Mouse (Mus musculus) midbrain, embryonic 13.5 days (tissue): Measurements from ENCODE around the gene Slc22a15. TPM values are rescaled to one million over a fixed set of nuclear protein-coding genes. Genes with fewer than 3 reads are reported as not detected.
A peak's percentile ranks its signal among the peaks of the same experiment; 100 is the strongest.

ENCODE experiments used
- ATAC-seq: fragments of 200-750 bp; cut with Nextera tagmentation; 2 replicates; pipeline ENCODE4 v1.8.0; 2017; ENCODE audit warnings: mild to moderate bottlenecking, moderate TSS enrichment, moderate library complexity
- H3K27ac ChIP-seq: fragments of 300-500 bp; sonication (generic); 2 replicates; pipeline ENCODE4 v1.5.1; 2015; ENCODE audit warnings: inconsistent platforms, mild to moderate bottlenecking, moderate library complexity
- H3K27me3 ChIP-seq: fragments of 300-500 bp; sonication (generic); 2 replicates; pipeline ENCODE4 v1.6.1; 2015; ENCODE audit warnings: mild to moderate bottlenecking, inconsistent platforms
- H3K36me3 ChIP-seq: fragments of 300-500 bp; sonication (generic); 2 replicates; pipeline ENCODE4 v1.6.1; 2015; ENCODE audit warnings: mild to moderate bottlenecking, inconsistent platforms
- H3K4me1 ChIP-seq: fragments of 300-500 bp; sonication (generic); replicated peaks from 2 replicates; pipeline ENCODE4 v1.6.1; 2015; ENCODE audit warnings: inconsistent platforms
- H3K4me2 ChIP-seq: fragments of 300-500 bp; sonication (generic); replicated peaks from 2 replicates; pipeline ENCODE4 v1.6.1; 2015; ENCODE audit warnings: moderate library complexity, mild to moderate bottlenecking, inconsistent platforms
- H3K4me3 ChIP-seq: fragments of 300-500 bp; sonication (generic); replicated peaks from 2 replicates; pipeline ENCODE4 v1.5.1; 2015; ENCODE audit warnings: mild to moderate bottlenecking, inconsistent platforms
- H3K9ac ChIP-seq: fragments of 300-500 bp; sonication (generic); replicated peaks from 2 replicates; pipeline ENCODE4 v1.6.1; 2015; ENCODE audit warnings: mild to moderate bottlenecking, inconsistent platforms
- H3K9me3 ChIP-seq: fragments of 300-500 bp; sonication (generic); 2 replicates; pipeline ENCODE4 v1.6.1; 2016; ENCODE audit warnings: mild to moderate bottlenecking, inconsistent platforms
- WGBS: fragments of 180-500 bp; shearing (Covaris S2); methylation state at CpG from one replicate; pipeline ENCODE4 v1.1.7; 2015; 5-methylcytosine and 5-hydroxymethylcytosine counted together
- polyA plus RNA-seq: library from polyadenylated mRNA; unstranded; fragments of >200 nt; fragmentation: Nextera tagmentation; extraction: Ambion mirVana; gene quantifications from 2 replicates; pipeline ENCODE4 v1.2.1, GENCODE M21; 2015

The Slc22a15 gene
- polyA plus RNA-seq, 1 experiment from 2014 or later, result 8.2 TPM

GRCm38 (mm10) chr3:101940418-101940817, 16.2 kb upstream of the Slc22a15 start:
- no peaks in the 10 kb centered on the region for H3K9me3 ChIP-seq

GRCm38 (mm10) chr3:101939865-101940264, 15.6 kb upstream of the Slc22a15 start:
- Histone ChIP-seq H3K9ac (no peak overlapping the region), H3K4me3 (no peak overlapping the region), H3K4me2 (no peak overlapping the region), H3K36me3 (no peaks in the 10 kb centered on the region), H3K27ac (no peak overlapping the region), H3K4me1 (0 out of 2 replicates have a peak, but pooled peaks cover 3% of the 10 kb centered on the region), H3K27me3 (no peaks in the 10 kb centered on the region), H3K9me3 (no peaks in the 10 kb centered on the region)
- WGBS, result 78% methylated on average over 3 of the region's 3 CpGs
- no peak for ATAC-seq

More at GRCm38 (mm10) chr3:101940418-101940817, 16.2 kb upstream of the Slc22a15 start:
- 84% methylated on average over 4 of the region's 4 CpGs for WGBS
- no peak overlapping the region for H3K4me3 ChIP-seq
- 0 out of 2 replicates have a peak, but pooled peaks cover 3% of the 10 kb centered on the region for H3K4me1 ChIP-seq
- no peak for ATAC-seq
- no peaks in the 10 kb centered on the region for H3K36me3 ChIP-seq
- H3K27ac ChIP-seq, result no peak overlapping the region
- H3K9ac ChIP-seq, result no peak overlapping the region
- H3K27me3 ChIP-seq, result no peaks in the 10 kb centered on the region
- H3K4me2 ChIP-seq, result no peak overlapping the region

DNA sequence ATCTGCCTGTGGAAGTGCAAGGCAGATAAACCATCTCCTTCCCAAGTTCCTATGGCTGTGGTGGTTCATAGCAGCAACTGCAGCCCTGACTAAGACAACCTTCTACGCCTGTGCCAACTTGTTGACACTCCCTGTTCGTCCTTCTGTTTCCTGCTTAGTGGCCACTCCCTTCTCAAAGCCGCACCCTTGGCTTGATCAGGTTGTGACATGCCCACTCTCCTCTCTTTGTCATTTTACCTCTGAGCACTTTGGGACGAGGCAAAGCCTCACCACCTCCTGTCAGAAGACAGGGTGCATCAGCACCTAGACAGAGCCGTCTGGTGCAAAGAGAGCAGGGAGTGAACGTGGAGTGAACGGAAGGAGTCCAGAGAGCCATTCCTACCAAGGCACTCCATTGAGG, 14.9 kb upstream of the Slc22a15 start:
- 80% methylated on average over 7 of the region's 7 CpGs for WGBS
- H3K4me2 ChIP-seq, result no peak overlapping the region
- no peak overlapping the region for H3K9ac ChIP-seq

GRCm38 (mm10) chr3:101936369-101936768, 12.1 kb upstream of the Slc22a15 start:
- ATAC-seq, result no peak
- Histone ChIP-seq H3K27ac (no peak overlapping the region), H3K4me2 (no peak overlapping the region), H3K4me3 (no peak overlapping the region), H3K9me3 (no peaks in the 10 kb centered on the region), H3K27me3 (no peaks in the 10 kb centered on the region), H3K36me3 (no peaks in the 10 kb centered on the region), H3K9ac (no peak overlapping the region), H3K4me1 (0 out of 2 replicates have a peak, but pooled peaks cover 3% of the 10 kb centered on the region)
- WGBS, result 52% methylated on average over 3 of the region's 3 CpGs

More for the DNA sequence above, 14.9 kb upstream of the Slc22a15 start:
- H3K4me3 ChIP-seq, result no peak overlapping the region
- no peak for ATAC-seq
- 0 out of 2 replicates have a peak, but pooled peaks cover 3% of the 10 kb centered on the region for H3K4me1 ChIP-seq
- no peaks in the 10 kb centered on the region for H3K27me3 ChIP-seq
- H3K36me3 ChIP-seq, result no peaks in the 10 kb centered on the region
- H3K27ac ChIP-seq, result no peak overlapping the region
- no peaks in the 10 kb centered on the region for H3K9me3 ChIP-seq

GRCm38 (mm10) chr3:101933820-101934219, 9.6 kb upstream of the Slc22a15 start:
- Histone ChIP-seq H3K9ac (no peak overlapping the region), H3K4me2 (no peak overlapping the region), H3K9me3 (no peaks in the 10 kb centered on the region), H3K27me3 (no peaks in the 10 kb centered on the region), H3K36me3 (no peaks in the 10 kb centered on the region), H3K27ac (no peak overlapping the region), H3K4me1 (peaks cover 12% of the 10 kb centered on the region), H3K4me3 (no peak overlapping the region)
- 0 out of 2 replicates have a peak, but pooled peaks have one; percentile 22 for ATAC-seq
- WGBS, result 94% methylated on average over 2 of the region's 2 CpGs

- peak; percentile 63; the same call in 1 of the 2 replicates for ATAC-seq
Measured at GRCm38 (mm10) chr3:101929105-101929876, 5.0 kb upstream of the Slc22a15 start.

DNA sequence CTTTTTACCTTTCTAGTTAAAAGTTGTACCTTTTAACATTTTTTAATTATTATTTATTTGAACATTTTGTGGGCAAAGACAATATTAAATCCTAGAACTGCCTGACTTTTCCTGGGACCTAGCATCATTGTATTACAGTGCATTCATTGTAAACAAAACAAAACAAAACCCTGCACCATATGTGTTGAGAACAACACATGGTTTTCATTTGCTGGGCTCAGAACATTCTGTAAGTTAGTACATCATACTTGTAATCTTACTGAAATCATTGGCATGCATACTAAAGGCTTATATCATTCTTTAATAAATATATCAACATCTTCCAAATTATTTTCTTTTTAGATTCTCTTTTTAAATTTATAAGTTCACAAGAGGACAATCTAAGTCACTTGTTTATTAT, 2.4 kb upstream of the Slc22a15 start:
- Histone ChIP-seq H3K9ac (no peak overlapping the region), H3K4me2 (no peak overlapping the region), H3K27ac (no peak overlapping the region), H3K27me3 (no peaks in the 10 kb centered on the region), H3K36me3 (no peaks in the 10 kb centered on the region), H3K4me3 (no peak overlapping the region), H3K4me1 (peaks cover 43% of the 10 kb centered on the region), H3K9me3 (no peaks in the 10 kb centered on the region)
- ATAC-seq, result no peak

More at GRCm38 (mm10) chr3:101929105-101929876, 5.0 kb upstream of the Slc22a15 start:
- H3K4me1 ChIP-seq, result peaks cover 28% of the 10 kb centered on the region
- WGBS, result 47% methylated on average over 4 of the region's 4 CpGs
- H3K9me3 ChIP-seq, result no peaks in the 10 kb centered on the region
- no peak overlapping the region for H3K9ac ChIP-seq
- H3K4me2 ChIP-seq, result no peak overlapping the region
- H3K27ac ChIP-seq, result no peak overlapping the region
- H3K27me3 ChIP-seq, result no peaks in the 10 kb centered on the region
- H3K36me3 ChIP-seq, result no peaks in the 10 kb centered on the region
- no peak overlapping the region for H3K4me3 ChIP-seq

GRCm38 (mm10) chr3:101925663-101926062, 1.4 kb upstream of the Slc22a15 start:
- H3K27ac ChIP-seq, result peak overlapping the region; percentile 61
- H3K4me3 ChIP-seq, result no peak overlapping the region
- peak overlapping the region; percentile 75 for H3K4me2 ChIP-seq
- 93% methylated on average over 1 of the region's 1 CpGs for WGBS
- no peaks in the 10 kb centered on the region for H3K27me3 ChIP-seq
- H3K9me3 ChIP-seq, result no peaks in the 10 kb centered on the region
- H3K36me3 ChIP-seq, result 0 out of 2 replicates have a peak, but pooled peaks cover 5% of the 10 kb centered on the region
- H3K9ac ChIP-seq, result no peak overlapping the region
- no peak for ATAC-seq
- peaks cover 43% of the 10 kb centered on the region for H3K4me1 ChIP-seq

DNA sequence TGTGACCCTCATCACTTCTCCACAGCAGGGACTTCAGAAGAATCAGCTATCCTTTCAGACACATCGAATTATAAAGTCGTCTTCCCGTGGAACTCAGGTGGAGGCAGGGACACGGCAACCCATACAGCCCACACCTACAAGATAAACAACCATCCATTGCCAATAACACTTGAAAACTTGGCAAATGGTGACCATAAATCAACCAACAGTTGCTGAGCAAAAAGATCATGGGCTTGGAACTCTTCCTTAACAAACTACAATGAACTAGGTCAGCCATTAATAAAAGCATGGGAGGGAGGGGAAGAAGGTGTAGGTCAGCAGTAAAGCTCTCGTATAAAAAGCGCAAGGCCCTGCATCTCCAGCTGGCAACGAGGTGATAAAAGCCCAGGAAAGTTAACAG, 1.9 kb downstream of the Slc22a15 start:
- Histone ChIP-seq H3K27me3 (no peaks in the 10 kb centered on the region), H3K4me1 (peaks cover 36% of the 10 kb centered on the region), H3K4me3 (no peak overlapping the region; the same call in 1 of the 2 replicates), H3K9ac (no peak overlapping the region), H3K9me3 (no peaks in the 10 kb centered on the region), H3K36me3 (0 out of 2 replicates have a peak, but pooled peaks cover 5% of the 10 kb centered on the region), H3K27ac (no peak overlapping the region), H3K4me2 (peak overlapping the region; percentile 75)
- WGBS, result 90% methylated on average over 7 of the region's 7 CpGs
- no peak for ATAC-seq

GRCm38 (mm10) chr3:101918526-101918925, 5.7 kb downstream of the Slc22a15 start:
- peaks cover 18% of the 10 kb centered on the region for H3K4me1 ChIP-seq
- H3K27ac ChIP-seq, result no peak overlapping the region
- peaks cover 20% of the 10 kb centered on the region for H3K36me3 ChIP-seq
- H3K9ac ChIP-seq, result no peak overlapping the region
- no peak overlapping the region for H3K4me2 ChIP-seq
- no peaks in the 10 kb centered on the region for H3K27me3 ChIP-seq
- no peak overlapping the region for H3K4me3 ChIP-seq
- ATAC-seq, result no peak
- WGBS, result 89% methylated on average over 3 of the region's 3 CpGs
- no peaks in the 10 kb centered on the region for H3K9me3 ChIP-seq

GRCm38 (mm10) chr3:101917665-101918064, 6.6 kb downstream of the Slc22a15 start:
- H3K4me1 ChIP-seq, result peaks cover 9% of the 10 kb centered on the region
- no peaks in the 10 kb centered on the region for H3K27me3 ChIP-seq
- ATAC-seq, result peak; percentile 55; the same call in 1 of the 2 replicates
- no peak overlapping the region for H3K9ac ChIP-seq
- H3K9me3 ChIP-seq, result no peaks in the 10 kb centered on the region
- peak overlapping the region; percentile 45 for H3K27ac ChIP-seq
- peaks cover 27% of the 10 kb centered on the region for H3K36me3 ChIP-seq
- H3K4me3 ChIP-seq, result no peak overlapping the region
- H3K4me2 ChIP-seq, result no peak overlapping the region
- 40% methylated on average over 3 of the region's 3 CpGs for WGBS

GRCm38 (mm10) chr3:101916525-101916924, 7.7 kb downstream of the Slc22a15 start:
- Histone ChIP-seq H3K27ac (no peak overlapping the region), H3K4me2 (no peak overlapping the region), H3K9ac (no peak overlapping the region), H3K27me3 (no peaks in the 10 kb centered on the region), H3K4me1 (peaks cover 6% of the 10 kb centered on the region; the same call in 1 of the 2 replicates), H3K4me3 (no peak overlapping the region), H3K9me3 (no peaks in the 10 kb centered on the region), H3K36me3 (peaks cover 27% of the 10 kb centered on the region)
- ATAC-seq, result no peak
- 75% methylated on average over 5 of the region's 5 CpGs for WGBS
